Mouse (Mus musculus) testis, postnatal 10 days (tissue): ENCODE data around the gene Coq4.
"Not testable (repeated sequence)": the region's sequence is repeated elsewhere in the genome, so short reads cannot be mapped to it uniquely, and the experiment has no call there.

Experiments used
- DNase-seq: peaks from one replicate; pipeline ENCODE4 v3.0.0; 2021; ENCODE audit warnings: low spot score

Coq4 gene

GRCm38 (mm10) chr2:29787104-29787917 is at the start of gene Coq4:
Gene Coq4, plus strand, starts transcription at chr2:29787493.
- peak; percentile 82 for DNase-seq

GRCm38 (mm10) chr2:29738799-29739198 is 48.5 kb upstream of the Coq4 start:
- no peak for DNase-seq

GRCm38 (mm10) chr2:29739368-29739767 is 47.9 kb upstream of the Coq4 start:
- no peak for DNase-seq

GRCm38 (mm10) chr2:29741207-29741606 is 46.1 kb upstream of the Coq4 start:
- no peak for DNase-seq

- no peak for DNase-seq
Measured at GRCm38 (mm10) chr2:29744256-29744655, 43.0 kb upstream of the Coq4 start.

GRCm38 (mm10) chr2:29747188-29747782 is 40.0 kb upstream of the Coq4 start:
- no peak for DNase-seq

- no peak for DNase-seq
Measured at GRCm38 (mm10) chr2:29747852-29748251, 39.4 kb upstream of the Coq4 start.

- no peak for DNase-seq
Measured at GRCm38 (mm10) chr2:29748499-29748898, 38.8 kb upstream of the Coq4 start.

- no peak for DNase-seq
Measured at GRCm38 (mm10) chr2:29751497-29751896, 35.8 kb upstream of the Coq4 start, which contains the start of gene Gm13420. Gene Gm13420, minus strand, starts transcription at chr2:29751685.

- no peak for DNase-seq
Measured at GRCm38 (mm10) chr2:29752397-29752796, 34.9 kb upstream of the Coq4 start.

GRCm38 (mm10) chr2:29755693-29756092 is 31.6 kb upstream of the Coq4 start:
- no peak for DNase-seq

GRCm38 (mm10) chr2:29764831-29765230 is 22.5 kb upstream of the Coq4 start:
- DNase-seq: peak; percentile 81

- DNase-seq: no peak
Measured at GRCm38 (mm10) chr2:29767976-29768709, 19.1 kb upstream of the Coq4 start.

- no peak for DNase-seq
Measured at GRCm38 (mm10) chr2:29768901-29769300, 18.4 kb upstream of the Coq4 start.

- no peak for DNase-seq
Measured at GRCm38 (mm10) chr2:29770162-29770561, 17.1 kb upstream of the Coq4 start.

GRCm38 (mm10) chr2:29771611-29772461 is 15.5 kb upstream of the Coq4 start:
- no peak for DNase-seq

- no peak for DNase-seq
Measured at GRCm38 (mm10) chr2:29773323-29773722, 14.0 kb upstream of the Coq4 start.

- DNase-seq: not testable (repeated sequence)
Measured at GRCm38 (mm10) chr2:29781256-29781655, 6.0 kb upstream of the Coq4 start.

GRCm38 (mm10) chr2:29784290-29784689 is 3.0 kb upstream of the Coq4 start:
- no peak for DNase-seq

- peak; percentile 86 for DNase-seq
Measured at GRCm38 (mm10) chr2:29787937-29788681, 816 bp downstream of the Coq4 start, which contains the start of gene Trub2. Gene Trub2, minus strand, starts transcription at chr2:29788502.
